Mouse (Mus musculus) Patski (cell line): ENCODE measurements around the gene Bicdl1. TPM values are rescaled to one million over a fixed set of nuclear protein-coding genes. Genes with fewer than 3 reads are reported as not detected.

Experiments used
- ATAC-seq: fragments of 100-300 bp; one replicate; pipeline ENCODE4 v1.8.0; 2021
- CTCF ChIA-PET: fragments of 350-600 bp; sonication (Branson Sonifier 250); formaldehyde crosslinking; loops from one replicate; lab custom pipeline; 2022; ENCODE audit warnings: inconsistent platforms; lab: Charles Lee
- POLR2A ChIA-PET: fragments of 350-600 bp; sonication (Branson Sonifier 250); formaldehyde crosslinking; loops from one replicate; lab custom pipeline; 2022; ENCODE audit warnings: antibody characterized with exemption, inconsistent platforms; lab: Charles Lee
- DNase-seq: peaks from one replicate; pipeline ENCODE4 v3.0.0-alpha.2; 2011; ENCODE audit warnings: low read depth, low spot score
- H3K27me3 ChIP-seq: fragments of 371-371 bp; one replicate; pipeline ENCODE4 v1.5.1; 2021
- CTCF ChIP-seq: fragments of 100-300 bp; IDR thresholded peaks from one replicate; pipeline ENCODE4 v1.5.1; 2021
- in situ Hi-C: fragments of 300-500 bp; cut with MboI; formaldehyde crosslinking; loops from 3 replicates; pipeline ENCODE4 v1.11.1; 2018; ENCODE audit warnings: low pct_unique_long_range_greater_than_20kb, mixed read lengths
- polyA plus RNA-seq: library from polyadenylated mRNA; unstranded; gene quantifications from one replicate; pipeline ENCODE4 v1.2.3, GENCODE M21; 2021

Bicdl1 gene
- polyA plus RNA-seq, 1 experiment from 2014 or later = 30.8 TPM

- no peak for TF ChIP-seq CTCF
- POLR2A ChIA-PET = interaction anchor here (1.0 kb wide), 1 partner anchor 74 kb away, joined by 3 read pairs; no protein-coding TSS in a partner anchor
- no peak for DNase-seq
- ATAC-seq = no peak
- in situ Hi-C loops = no loop called here
- no peaks in the 10 kb centered on the region for H3K27me3 ChIP-seq
- CTCF ChIA-PET = interaction anchor here (0.8 to 1.2 kb wide), 3 partner anchors 12 to 49 kb away, joined by 3 read pairs; no protein-coding TSS in a partner anchor
Observed at GRCm38 (mm10) chr5:115656677-115657076, 74.7 kb downstream of the Bicdl1 start.

GRCm38 (mm10) chr5:115653776-115654175 is 77.6 kb downstream of the Bicdl1 start:
- DNase-seq (no peak), ATAC-seq (no peak)
- H3K27me3 ChIP-seq = no peaks in the 10 kb centered on the region
- in situ Hi-C loops = no loop called here
- ChIA-PET POLR2A (interaction anchor here (1.2 to 1.4 kb wide), 2 partner anchors 20 to 22 kb away, joined by 3 to 4 read pairs; partner anchors contain the start of gene Rab35), CTCF (interaction anchor here (1.4 to 2.9 kb wide), 8 partner anchors 11 to 79 kb away, joined by 3 to 17 read pairs (median 6); partner anchors contain the start of gene Bicdl1)
- no peak for TF ChIP-seq CTCF

GRCm38 (mm10) chr5:115652681-115653575 is 78.5 kb downstream of the Bicdl1 start:
- in situ Hi-C loops = no loop called here
- ATAC-seq = peak; percentile 97
- peak; percentile 98 for DNase-seq
- H3K27me3 ChIP-seq = no peaks in the 10 kb centered on the region
- CTCF ChIA-PET = interaction anchor here (0.7 to 2.9 kb wide), 15 partner anchors 8 to 92 kb away, joined by 3 to 17 read pairs (median 4); partner anchors contain the start of gene Bicdl1
- no peak for TF ChIP-seq CTCF
- POLR2A ChIA-PET = interaction anchor here (1.0 to 1.4 kb wide), 5 partner anchors 10 to 21 kb away, joined by 3 to 5 read pairs (median 3); partner anchors contain the start of gene Rab35

DNA sequence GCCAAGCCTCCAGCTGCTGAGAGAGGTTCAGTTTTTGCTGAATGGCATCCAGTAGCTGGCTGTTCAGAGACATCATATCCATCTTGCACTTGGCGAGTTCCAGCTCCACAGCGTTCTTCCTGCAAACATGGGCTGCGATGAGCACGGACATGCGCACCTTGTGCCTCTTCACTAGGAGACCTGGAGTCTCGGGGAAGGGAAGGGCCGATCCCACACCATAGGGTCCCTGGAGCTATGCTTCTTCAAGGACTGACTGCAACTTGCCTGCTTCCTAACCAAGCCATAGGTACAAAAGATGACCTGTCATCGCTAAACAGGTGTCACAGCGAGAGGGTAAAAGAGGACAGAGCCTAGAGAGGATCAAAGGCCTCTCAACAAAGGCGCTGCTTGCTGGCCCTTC is 79.6 kb downstream of the Bicdl1 start:
- H3K27me3 ChIP-seq = no peaks in the 10 kb centered on the region
- in situ Hi-C loops = no loop called here
- DNase-seq (no peak), ATAC-seq (no peak)
- POLR2A ChIA-PET = interaction anchor here (1.2 to 1.4 kb wide), 2 partner anchors 9 to 13 kb away, joined by 3 to 5 read pairs; no protein-coding TSS in a partner anchor
- CTCF ChIA-PET = interaction anchor here (1.1 to 2.9 kb wide), 4 partner anchors 9 to 78 kb away, joined by 4 to 17 read pairs (median 8); partner anchors contain the start of gene Bicdl1
- no peak for TF ChIP-seq CTCF

GRCm38 (mm10) chr5:115650885-115651284 is 80.5 kb downstream of the Bicdl1 start:
- in situ Hi-C loops = no loop called here
- H3K27me3 ChIP-seq = no peaks in the 10 kb centered on the region
- ChIA-PET POLR2A (interaction anchor here (1.0 to 1.4 kb wide), 2 partner anchors 17 to 197 kb away, joined by 3 to 4 read pairs; no protein-coding TSS in a partner anchor), CTCF (interaction anchor here (1.3 kb wide), 1 partner anchor 17 kb away, joined by 3 read pairs; no protein-coding TSS in a partner anchor)
- no peak for TF ChIP-seq CTCF
- ATAC-seq (no peak), DNase-seq (no peak)

DNA sequence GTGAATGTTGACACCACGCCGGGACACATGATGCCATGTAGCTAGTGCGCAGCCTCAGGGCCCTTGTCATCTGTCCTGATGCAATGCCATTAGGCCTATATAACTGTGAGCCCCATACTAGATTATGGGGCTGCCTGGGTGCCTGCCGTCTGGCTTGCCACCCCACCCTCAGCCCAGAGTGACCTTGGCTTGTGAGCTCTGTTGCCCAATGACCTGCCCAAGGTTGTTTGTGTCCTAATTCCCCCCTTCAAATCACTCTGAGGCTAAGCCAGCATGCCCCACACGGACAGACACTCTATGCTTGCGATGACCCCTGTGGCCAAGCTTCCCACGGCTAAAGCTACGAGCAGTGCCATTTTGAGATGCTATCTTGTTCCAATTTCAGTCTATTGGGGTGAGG is 81.7 kb downstream of the Bicdl1 start:
- in situ Hi-C loops = no loop called here
- no peak for ATAC-seq
- no peak for DNase-seq
- POLR2A ChIA-PET = interaction anchor here (1.0 to 1.4 kb wide), 2 partner anchors 16 to 198 kb away, joined by 3 to 4 read pairs; no protein-coding TSS in a partner anchor
- TF ChIP-seq CTCF = no peak
- no peaks in the 10 kb centered on the region for H3K27me3 ChIP-seq
- CTCF ChIA-PET = interaction anchor here (1.3 kb wide), 1 partner anchor 16 kb away, joined by 3 read pairs; no protein-coding TSS in a partner anchor

DNA sequence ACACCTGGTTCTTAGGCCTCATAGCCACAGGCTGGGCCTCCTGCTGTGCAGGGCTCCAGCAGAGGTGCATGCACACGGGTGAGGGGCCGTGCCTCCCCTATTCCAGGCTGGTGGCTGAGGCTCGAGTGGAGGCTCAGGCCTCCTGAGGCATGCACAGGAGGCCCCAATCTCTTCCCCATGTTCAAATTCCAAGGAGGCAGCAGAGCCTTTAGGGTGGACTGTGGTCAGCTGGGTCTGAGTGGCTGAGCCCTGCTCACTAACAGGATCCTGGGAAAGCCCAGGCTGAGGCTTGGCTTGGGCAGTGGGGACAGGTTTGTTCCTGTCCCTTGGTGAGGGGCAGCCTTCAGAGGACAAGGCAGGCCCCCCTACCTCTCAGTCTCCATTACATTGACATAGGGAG is 82.5 kb downstream of the Bicdl1 start:
- no peaks in the 10 kb centered on the region for H3K27me3 ChIP-seq
- ATAC-seq = peak; percentile 62
- DNase-seq = no peak
- TF ChIP-seq CTCF = no peak
- in situ Hi-C loops = no loop called here
- POLR2A ChIA-PET = interaction anchor here (0.6 to 1.4 kb wide), 2 partner anchors 17 to 62 kb away, joined by 3 read pairs; partner anchors contain the start of gene Rab35
- CTCF ChIA-PET = no interaction called here

DNA sequence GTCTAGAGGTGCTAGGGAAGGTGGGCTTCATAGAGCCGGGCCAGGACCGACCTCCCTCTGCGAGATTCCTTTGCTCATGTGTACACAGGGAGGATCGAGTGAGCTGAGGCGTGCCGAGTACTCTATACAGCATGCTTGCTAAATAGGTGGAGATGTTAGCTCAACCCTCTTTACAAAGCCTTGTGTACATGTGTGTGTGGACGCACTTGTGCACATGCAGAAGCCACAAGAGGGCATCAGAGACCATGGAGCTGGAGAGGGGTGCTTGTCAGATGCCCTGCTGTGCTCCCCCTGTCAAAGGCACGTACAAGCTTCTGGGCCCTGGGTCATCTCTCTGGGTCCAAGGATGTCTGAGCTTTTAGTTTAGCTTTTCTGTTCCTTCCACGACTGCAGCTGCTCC is 87.2 kb downstream of the Bicdl1 start:
- ChIA-PET CTCF (interaction anchor here (0.7 to 3.2 kb wide), 5 partner anchors 9 to 110 kb away, joined by 3 to 12 read pairs (median 5); no protein-coding TSS in a partner anchor), POLR2A (interaction anchor here (1.1 to 1.6 kb wide), 3 partner anchors 11 to 152 kb away, joined by 3 to 6 read pairs (median 3); partner anchors contain the start of gene Rab35)
- H3K27me3 ChIP-seq = no peaks in the 10 kb centered on the region
- DNase-seq = no peak
- in situ Hi-C loops = no loop called here
- no peak for TF ChIP-seq CTCF
- no peak for ATAC-seq

GRCm38 (mm10) chr5:115635536-115635935 is 95.9 kb downstream of the Bicdl1 start:
- H3K27me3 ChIP-seq = no peaks in the 10 kb centered on the region
- POLR2A ChIA-PET = no interaction called here
- CTCF ChIA-PET = interaction anchor here (0.9 to 1.0 kb wide), 2 partner anchors 9 to 25 kb away, joined by 3 to 5 read pairs; no protein-coding TSS in a partner anchor
- in situ Hi-C loops = no loop called here
- no peak for TF ChIP-seq CTCF
- DNase-seq (no peak), ATAC-seq (no peak)

- DNase-seq (no peak), ATAC-seq (no peak)
- in situ Hi-C loops = no loop called here
- no peak for TF ChIP-seq CTCF
- no peaks in the 10 kb centered on the region for H3K27me3 ChIP-seq
- POLR2A ChIA-PET = interaction anchor here (0.8 to 0.9 kb wide), 2 partner anchors 19 kb away, joined by 3 read pairs; no protein-coding TSS in a partner anchor
- CTCF ChIA-PET = interaction anchor here (0.9 to 2.0 kb wide), 3 partner anchors 10 to 16 kb away, joined by 3 to 8 read pairs (median 3); no protein-coding TSS in a partner anchor
Observed at GRCm38 (mm10) chr5:115634046-115634445, 97.4 kb downstream of the Bicdl1 start.
